Mouse (Mus musculus): ENCODE data around the gene Cebpg. TPM values are rescaled to one million over a fixed set of nuclear protein-coding genes. Genes with fewer than 3 reads are reported as not detected.

The Cebpg gene
- total RNA-seq, 2 experiments from 2014 or later = 19.5 to 24.1 TPM

GRCm38 (mm10) chr7:35054977-35055618 is 1.3 kb downstream of the Cebpg start:
- intact Hi-C loops (cut with DNase I) = loop anchor here (2.0 kb wide), 1 partner anchor 26 kb away; no protein-coding TSS in a partner anchor
- DNase-seq = no peak

DNA sequence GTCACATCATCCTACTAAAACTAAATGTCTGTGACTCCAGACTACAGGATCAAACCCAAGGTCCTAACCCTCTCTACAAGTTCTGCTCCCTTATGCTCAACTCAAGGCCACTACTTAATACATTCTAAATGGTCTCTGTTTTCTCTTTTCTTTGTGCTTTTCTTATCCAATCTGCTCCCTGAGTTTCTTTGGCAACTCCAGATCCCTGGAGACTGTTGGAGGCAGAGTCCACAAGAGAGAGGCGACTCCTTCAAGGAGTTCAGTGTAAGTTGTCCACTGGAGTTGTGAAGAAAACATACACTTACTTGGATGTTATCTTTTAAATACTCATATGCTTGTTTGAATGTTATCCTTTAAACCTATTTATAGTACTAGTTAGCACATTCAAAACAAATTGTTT is 2.1 kb downstream of the Cebpg start:
- intact Hi-C loops (cut with DNase I) = loop anchor here (2.0 kb wide), 1 partner anchor 27 kb away; no protein-coding TSS in a partner anchor
- DNase-seq = peak in 1 of 2 experiments; percentile 55

GRCm38 (mm10) chr7:35053161-35053560 is 3.2 kb downstream of the Cebpg start:
- intact Hi-C loops (cut with DNase I) = no loop called here
- no peak for DNase-seq

DNA sequence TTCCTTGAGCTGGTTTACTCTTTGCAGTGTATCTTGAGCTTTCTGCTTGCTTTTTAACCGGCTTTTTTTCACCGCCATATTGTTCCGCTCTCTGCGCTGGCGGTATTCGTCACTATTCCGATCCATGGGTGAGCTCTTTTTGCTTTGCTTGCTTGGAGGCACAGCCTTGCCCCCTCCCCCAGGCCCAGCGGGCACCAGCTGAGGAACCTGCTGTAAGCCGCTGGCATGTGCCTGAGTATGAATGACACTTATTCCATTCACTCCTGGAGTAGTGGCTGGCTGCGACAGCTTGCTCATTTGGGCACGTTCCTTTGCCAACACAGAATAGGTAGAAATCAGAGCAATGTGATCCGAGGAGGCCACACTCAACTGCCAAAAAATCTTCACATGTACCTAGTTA is 5.8 kb downstream of the Cebpg start:
- intact Hi-C loops (cut with DNase I) = no loop called here

GRCm38 (mm10) chr7:35046091-35046490 is 10.3 kb downstream of the Cebpg start:
- no peak for DNase-seq
- intact Hi-C loops (cut with DNase I) = no loop called here

More for the DNA sequence above, 5.8 kb downstream of the Cebpg start:
- DNase-seq = no peak

- intact Hi-C loops (cut with DNase I) = no loop called here
- no peak for DNase-seq
Observed at GRCm38 (mm10) chr7:35044719-35045118, 11.7 kb downstream of the Cebpg start.

DNA sequence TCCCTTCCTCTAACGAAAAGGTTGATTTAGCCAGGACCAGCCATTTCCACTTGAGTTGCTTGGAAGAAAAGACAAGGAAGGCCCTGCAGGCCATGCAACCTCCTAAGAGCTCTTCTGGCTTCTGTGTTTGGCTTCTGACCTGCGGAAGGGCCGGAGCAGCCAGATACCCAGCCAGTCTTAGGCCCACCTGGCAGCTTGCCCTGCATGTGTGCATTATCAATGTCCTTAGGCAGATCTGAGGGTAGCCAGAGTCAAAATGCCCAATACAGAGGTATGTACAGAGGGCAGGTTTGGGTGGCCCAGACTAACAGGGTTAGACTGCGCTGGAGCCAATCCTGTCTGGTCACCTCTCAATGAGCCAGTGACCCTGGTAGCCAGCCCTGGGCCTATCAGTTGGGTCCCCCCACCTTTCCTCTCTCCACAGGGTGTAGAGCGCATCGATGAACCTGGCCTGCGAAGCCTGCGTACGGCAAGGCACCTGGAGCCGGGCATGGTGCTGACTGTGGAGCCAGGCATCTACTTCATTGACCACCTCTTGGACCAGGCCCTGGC is 13.0 kb downstream of the Cebpg start:
- intact Hi-C loops (cut with DNase I) = no loop called here
- no peak for DNase-seq

- intact Hi-C loops (cut with DNase I) = no loop called here
- DNase-seq = peak in 1 of 2 experiments; percentile 45
Observed at GRCm38 (mm10) chr7:35042759-35043217, 13.6 kb downstream of the Cebpg start.

GRCm38 (mm10) chr7:35042209-35042554 is 14.2 kb downstream of the Cebpg start:
- intact Hi-C loops (cut with DNase I) = no loop called here
- DNase-seq = no peak

- intact Hi-C loops (cut with DNase I) = no loop called here
- DNase-seq = no peak
Observed at GRCm38 (mm10) chr7:35041286-35042208, 14.8 kb downstream of the Cebpg start.

DNA sequence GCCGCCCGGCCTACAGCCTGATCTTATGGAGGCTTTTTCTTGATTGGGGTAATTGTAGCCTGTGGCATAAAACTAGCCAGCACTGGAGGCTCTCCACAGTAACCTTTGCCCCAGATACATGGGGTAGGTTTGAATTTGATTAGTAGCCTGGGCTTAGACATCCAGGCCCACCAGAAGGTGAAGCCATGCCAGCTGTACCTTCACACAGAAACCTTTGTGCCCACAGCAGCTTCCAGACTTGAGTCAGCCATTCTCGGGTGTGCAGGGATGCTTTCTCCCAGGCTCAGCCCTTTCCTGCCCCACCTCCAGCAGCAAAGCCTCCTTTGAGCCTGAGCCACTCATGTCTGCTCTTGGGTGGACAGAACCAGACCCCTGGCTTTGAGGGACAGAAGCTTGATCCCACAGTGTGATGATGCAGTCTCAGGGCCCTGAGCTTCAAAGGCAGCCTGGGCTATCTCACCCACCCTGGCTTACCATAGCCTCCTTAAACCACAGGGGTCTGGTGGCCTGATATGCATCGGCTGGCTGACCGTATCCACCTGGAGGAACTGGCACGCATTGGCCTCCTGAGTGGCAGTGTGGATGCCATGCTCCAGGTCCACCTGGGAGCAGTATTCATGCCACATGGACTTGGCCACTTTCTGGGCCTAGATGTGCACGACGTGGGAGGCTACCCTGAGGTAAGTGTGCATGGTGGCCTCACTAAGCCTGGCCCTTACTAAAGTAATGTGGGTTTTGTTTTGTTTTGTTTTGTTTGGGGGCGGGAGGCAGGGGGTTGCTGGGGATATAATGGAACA is 16.0 kb downstream of the Cebpg start:
- intact Hi-C loops (cut with DNase I) = no loop called here
- DNase-seq = no peak

DNA sequence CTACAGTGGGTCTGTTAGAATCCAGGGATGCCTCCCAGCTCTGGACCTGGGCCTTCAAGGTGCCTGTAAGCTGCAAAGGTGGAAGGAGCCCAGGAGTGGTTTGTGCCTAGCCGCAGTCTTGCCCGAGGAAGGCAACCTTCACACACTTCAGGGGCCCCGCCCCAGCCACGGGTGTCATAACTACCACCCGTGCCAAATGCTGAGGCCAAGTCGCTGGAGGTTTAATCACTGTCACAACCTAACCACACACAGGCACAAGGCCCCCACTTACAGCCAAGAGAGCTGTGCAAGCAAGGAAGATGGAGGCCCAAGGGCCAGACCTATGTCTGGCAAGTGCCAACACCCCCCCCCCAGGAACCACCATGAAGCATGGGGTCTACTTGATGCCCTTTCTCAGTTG is 19.0 kb downstream of the Cebpg start:
- intact Hi-C loops (cut with DNase I) = no loop called here

DNA sequence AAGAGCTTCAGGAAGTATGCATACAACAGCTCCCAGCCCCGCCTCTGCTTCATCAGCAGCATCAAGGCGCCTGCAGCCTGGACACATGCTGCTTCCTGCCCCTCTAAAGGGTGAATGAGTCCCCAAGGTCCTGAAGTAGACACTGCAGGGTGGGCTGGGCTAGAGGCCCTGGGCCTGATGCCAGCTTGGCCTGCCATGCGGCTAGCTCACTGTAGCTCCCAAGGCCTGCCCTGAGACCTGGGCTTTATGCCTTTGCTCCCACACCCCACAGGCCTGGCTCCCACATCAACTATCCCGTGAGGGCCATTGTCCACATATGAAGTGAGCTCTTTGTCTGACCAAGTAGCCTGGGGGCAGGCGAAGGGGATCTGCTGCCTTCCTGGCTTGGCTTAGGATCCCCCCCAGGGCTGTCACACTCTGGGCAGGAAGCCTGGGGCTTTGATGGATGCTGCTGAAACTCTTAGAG is 20.1 kb downstream of the Cebpg start:
- DNase-seq = peak; percentile 61 to 66
- intact Hi-C loops (cut with DNase I) = no loop called here

More for the DNA sequence above, 19.0 kb downstream of the Cebpg start:
- DNase-seq = peak in 1 of 2 experiments; percentile 15

DNA sequence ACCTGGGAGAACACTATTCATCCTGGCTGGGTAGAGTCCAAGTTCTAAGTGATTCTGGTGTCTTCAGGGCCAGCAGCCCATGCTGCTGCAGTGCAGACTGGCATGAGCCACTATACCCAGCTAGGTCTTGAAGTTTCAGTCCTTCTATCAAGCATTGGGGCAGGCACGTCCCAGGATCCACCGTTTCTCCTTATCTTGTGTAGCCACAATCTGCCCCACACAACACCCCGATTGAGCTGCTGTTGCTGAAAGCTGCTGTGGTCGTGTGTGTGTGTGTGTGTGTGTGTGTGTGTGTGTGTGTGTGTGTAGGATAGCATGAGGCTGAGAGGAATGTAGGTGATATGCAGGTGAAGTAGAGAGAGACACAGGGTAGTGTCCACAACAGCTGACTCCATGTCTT is 20.8 kb downstream of the Cebpg start:
- intact Hi-C loops (cut with DNase I) = no loop called here
- no peak for DNase-seq

DNA sequence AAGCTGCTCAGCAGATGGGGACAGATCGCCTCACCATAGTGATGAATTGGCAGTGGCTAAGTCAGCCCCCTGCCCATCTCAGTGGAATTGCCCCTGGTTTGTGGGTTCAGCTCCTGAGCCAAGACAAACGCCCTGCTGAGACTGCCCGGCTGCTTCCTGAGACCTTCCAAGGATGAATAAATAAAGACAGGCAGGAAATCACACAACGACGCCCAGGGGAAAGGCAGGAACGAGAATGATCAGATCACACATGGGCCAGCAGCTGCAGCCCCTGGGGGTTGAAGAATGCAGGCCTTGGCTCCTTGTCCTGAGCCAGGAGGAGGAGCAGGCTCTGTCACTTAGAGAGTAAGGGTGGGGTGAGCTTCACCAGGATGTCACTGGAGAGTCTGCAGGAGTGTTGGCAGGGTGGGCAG is 21.2 kb downstream of the Cebpg start:
- intact Hi-C loops (cut with DNase I) = no loop called here
- peak; percentile 44 to 56 for DNase-seq

DNA sequence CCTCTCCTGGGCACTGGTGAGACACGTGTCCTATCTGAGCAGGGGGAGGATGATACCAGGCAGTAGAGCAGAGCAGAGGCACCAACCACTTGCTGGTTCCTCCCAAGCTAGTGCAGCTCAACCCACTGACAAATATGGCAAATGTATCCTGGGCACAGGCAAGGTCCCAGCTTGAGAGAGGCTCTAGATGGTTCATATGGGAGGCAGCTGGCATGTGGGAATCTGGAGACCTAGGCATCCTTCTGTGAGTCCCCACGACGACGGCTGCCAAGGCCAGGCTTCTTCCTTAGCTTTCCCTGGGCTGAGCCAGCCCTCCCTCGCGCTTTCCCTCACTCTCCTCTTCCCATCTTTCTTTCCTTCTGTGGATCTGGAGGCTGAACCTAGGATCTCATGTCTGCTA is 25.8 kb downstream of the Cebpg start:
- intact Hi-C loops (cut with DNase I) = no loop called here

GRCm38 (mm10) chr7:35029648-35030047 is 26.7 kb downstream of the Cebpg start:
- intact Hi-C loops (cut with DNase I) = loop anchor here (5.0 kb wide), 2 partner anchors 233 to 352 kb away; no protein-coding TSS in a partner anchor
- no peak for DNase-seq

More for the DNA sequence above, 25.8 kb downstream of the Cebpg start:
- no peak for DNase-seq

GRCm38 (mm10) chr7:35029228-35029627 is 27.1 kb downstream of the Cebpg start:
- intact Hi-C loops (cut with DNase I) = loop anchor here (5.0 kb wide), 2 partner anchors 233 to 352 kb away; no protein-coding TSS in a partner anchor
- no peak for DNase-seq

DNA sequence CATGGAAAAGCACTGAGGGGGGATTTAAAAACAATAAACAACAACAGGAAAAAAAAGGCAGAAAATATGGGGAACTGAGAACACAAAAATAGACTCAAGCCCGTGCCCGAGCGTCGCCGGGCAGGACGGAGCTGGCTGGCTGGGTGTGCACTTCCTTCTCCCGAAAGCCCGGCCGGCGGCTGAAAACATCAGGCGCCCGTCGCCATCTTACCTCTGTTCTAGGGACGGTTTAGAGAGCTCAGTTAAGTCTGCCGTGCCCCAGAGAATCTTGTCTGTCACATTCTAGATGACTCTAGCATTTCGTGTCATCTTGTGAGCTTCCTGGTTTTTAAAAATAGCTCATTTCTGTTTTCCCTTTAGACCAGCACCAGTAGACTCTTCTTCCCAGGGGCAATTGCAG is 27.8 kb downstream of the Cebpg start:
- intact Hi-C loops (cut with DNase I) = loop anchor here (5.0 kb wide), 2 partner anchors 234 to 351 kb away; no protein-coding TSS in a partner anchor
- no peak for DNase-seq

DNA sequence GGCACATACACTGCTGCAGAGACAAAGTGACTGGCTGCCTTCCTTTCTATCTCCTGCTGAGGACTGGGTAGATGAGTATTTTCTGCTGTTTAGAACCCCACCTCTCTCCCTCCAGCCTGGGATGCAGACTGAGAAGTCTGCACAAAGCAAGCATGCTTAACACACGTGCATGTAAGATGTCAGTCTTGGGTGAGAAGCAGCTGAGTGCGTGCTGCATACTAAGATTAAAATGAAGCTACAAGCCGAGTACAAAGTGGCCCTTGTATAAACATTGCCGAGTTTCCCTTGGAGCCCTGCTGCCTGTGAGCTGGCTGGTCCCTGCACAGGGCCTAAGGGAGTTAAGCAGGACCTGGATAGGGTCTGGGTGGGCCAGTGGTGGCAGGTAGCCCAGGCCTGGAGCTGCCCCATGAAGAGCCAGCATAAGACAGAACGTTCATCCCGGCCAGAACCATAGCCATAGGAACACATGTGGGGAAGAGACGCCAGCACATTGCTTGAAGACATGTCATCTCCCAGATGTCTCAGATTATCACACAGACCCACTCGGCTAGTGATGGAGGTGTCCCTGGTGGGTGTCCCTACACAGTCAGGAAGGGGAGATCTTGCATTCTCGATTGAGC is 28.5 kb downstream of the Cebpg start:
- intact Hi-C loops (cut with DNase I) = loop anchor here (5.0 kb wide), 2 partner anchors 234 to 351 kb away; no protein-coding TSS in a partner anchor
- DNase-seq = no peak

Data from heart, postnatal 10 days (tissue).